Mouse (Mus musculus): Measurements from ENCODE around the gene Hmx1. TPM values are rescaled to one million over a fixed set of nuclear protein-coding genes. Genes with fewer than 3 reads are reported as not detected.

Gene Hmx1
- polyA plus RNA-seq, 1 experiment from 2014 or later = 0.13 TPM

- Histone ChIP-seq H3K27ac (no peak overlapping the region), H3K4me3 (no peak overlapping the region), H3K4me1 (peaks cover 34% of the 10 kb centered on the region), H3K9me3 (replicated peaks) (no peaks in the 10 kb centered on the region), H3K36me3 (no peaks in the 10 kb centered on the region), H3K27me3 (ENCODE audit: low read depth, poor library complexity, severe bottlenecking) (peaks cover 86% of the 10 kb centered on the region)
- 70% methylated on average over 10 of the region's 10 CpGs for WGBS
- DNase-seq (ENCODE audit: low spot score) = no peak
These were observed 22.1 kb downstream of the Hmx1 start for GRCm38 (mm10) chr5:35411028-35411427.

- Histone ChIP-seq H3K27ac (no peak overlapping the region), H3K4me3 (no peak overlapping the region), H3K36me3 (no peaks in the 10 kb centered on the region), H3K27me3 (ENCODE audit: low read depth, poor library complexity, severe bottlenecking) (peaks cover 87% of the 10 kb centered on the region), H3K9me3 (replicated peaks) (no peaks in the 10 kb centered on the region), H3K4me1 (peaks cover 30% of the 10 kb centered on the region)
- 29% methylated on average over 12 of the region's 12 CpGs for WGBS
- DNase-seq (ENCODE audit: low spot score) = no peak
These were observed 23.9 kb downstream of the Hmx1 start for GRCm38 (mm10) chr5:35412833-35413232.

GRCm38 (mm10) chr5:35417707-35418106, 28.8 kb downstream of the Hmx1 start:
- no peak overlapping the region for H3K27ac ChIP-seq
- no peak for DNase-seq (ENCODE audit: low spot score)
- 49% methylated on average over 7 of the region's 7 CpGs for WGBS

GRCm38 (mm10) chr5:35421622-35422021, 32.7 kb downstream of the Hmx1 start:
- 79% methylated on average over 4 of the region's 4 CpGs for WGBS
- no peak overlapping the region for H3K4me3 ChIP-seq
- H3K27me3 ChIP-seq (ENCODE audit: low read depth, poor library complexity, severe bottlenecking) = peaks cover 34% of the 10 kb centered on the region
- no peak overlapping the region for H3K27ac ChIP-seq
- peaks cover 19% of the 10 kb centered on the region for H3K4me1 ChIP-seq
- no peaks in the 10 kb centered on the region for H3K9me3 ChIP-seq (replicated peaks)
- H3K36me3 ChIP-seq = no peaks in the 10 kb centered on the region
- DNase-seq (ENCODE audit: low spot score) = no peak

More at GRCm38 (mm10) chr5:35417707-35418106, 28.8 kb downstream of the Hmx1 start:
- no peak overlapping the region for H3K4me3 ChIP-seq
- peaks cover 20% of the 10 kb centered on the region for H3K4me1 ChIP-seq
- H3K27me3 ChIP-seq (ENCODE audit: low read depth, poor library complexity, severe bottlenecking) = peaks cover 60% of the 10 kb centered on the region
- H3K9me3 ChIP-seq (replicated peaks) = no peaks in the 10 kb centered on the region
- H3K36me3 ChIP-seq = no peaks in the 10 kb centered on the region

- DNase-seq (ENCODE audit: low spot score) = no peak
- Histone ChIP-seq H3K4me3 (no peak overlapping the region), H3K36me3 (no peaks in the 10 kb centered on the region), H3K9me3 (replicated peaks) (no peaks in the 10 kb centered on the region), H3K27ac (no peak overlapping the region), H3K4me1 (peaks cover 18% of the 10 kb centered on the region), H3K27me3 (ENCODE audit: low read depth, poor library complexity, severe bottlenecking) (peaks cover 26% of the 10 kb centered on the region)
- 32% methylated on average over 11 of the region's 11 CpGs for WGBS
These were observed 36.3 kb downstream of the Hmx1 start for GRCm38 (mm10) chr5:35425218-35425617.

GRCm38 (mm10) chr5:35427901-35428300, 39.0 kb downstream of the Hmx1 start:
- Histone ChIP-seq H3K27me3 (ENCODE audit: low read depth, poor library complexity, severe bottlenecking) (peaks cover 40% of the 10 kb centered on the region), H3K9me3 (replicated peaks) (no peaks in the 10 kb centered on the region), H3K4me3 (no peak overlapping the region), H3K36me3 (no peaks in the 10 kb centered on the region), H3K4me1 (peaks cover 21% of the 10 kb centered on the region), H3K27ac (no peak overlapping the region)
- no peak for DNase-seq (ENCODE audit: low spot score)
- WGBS = 68% methylated on average over 6 of the region's 6 CpGs

GRCm38 (mm10) chr5:35428421-35428820, 39.5 kb downstream of the Hmx1 start:
- Histone ChIP-seq H3K27me3 (ENCODE audit: low read depth, poor library complexity, severe bottlenecking) (peaks cover 45% of the 10 kb centered on the region), H3K27ac (no peak overlapping the region), H3K9me3 (replicated peaks) (no peaks in the 10 kb centered on the region), H3K4me1 (peaks cover 21% of the 10 kb centered on the region), H3K4me3 (no peak overlapping the region), H3K36me3 (no peaks in the 10 kb centered on the region)
- DNase-seq (ENCODE audit: low spot score) = no peak
- 91% methylated on average over 6 of the region's 6 CpGs for WGBS

GRCm38 (mm10) chr5:35432098-35432497, 43.2 kb downstream of the Hmx1 start:
- Histone ChIP-seq H3K4me1 (0 out of 2 replicates have a peak, but pooled peaks cover 5% of the 10 kb centered on the region), H3K27ac (no peak overlapping the region), H3K4me3 (no peak overlapping the region), H3K27me3 (ENCODE audit: low read depth, poor library complexity, severe bottlenecking) (peaks cover 33% of the 10 kb centered on the region), H3K9me3 (replicated peaks) (no peaks in the 10 kb centered on the region; the same call in 1 of the 2 replicates), H3K36me3 (no peaks in the 10 kb centered on the region)
- WGBS = 61% methylated on average over 6 of the region's 6 CpGs
- no peak for DNase-seq (ENCODE audit: low spot score)

GRCm38 (mm10) chr5:35434038-35434437, 45.1 kb downstream of the Hmx1 start:
- Histone ChIP-seq H3K36me3 (no peaks in the 10 kb centered on the region), H3K27ac (no peak overlapping the region), H3K27me3 (ENCODE audit: low read depth, poor library complexity, severe bottlenecking) (peaks cover 31% of the 10 kb centered on the region), H3K9me3 (replicated peaks) (no peaks in the 10 kb centered on the region; the same call in 1 of the 2 replicates), H3K4me1 (0 out of 2 replicates have a peak, but pooled peaks cover 3% of the 10 kb centered on the region), H3K4me3 (no peak overlapping the region)
- 39% methylated on average over 5 of the region's 5 CpGs for WGBS
- DNase-seq (ENCODE audit: low spot score) = no peak

- H3K9me3 ChIP-seq (replicated peaks) = no peaks in the 10 kb centered on the region; the same call in 1 of the 2 replicates
- H3K36me3 ChIP-seq = no peaks in the 10 kb centered on the region
- H3K4me3 ChIP-seq = no peak overlapping the region
- H3K27ac ChIP-seq = no peak overlapping the region
- H3K4me1 ChIP-seq = 0 out of 2 replicates have a peak, but pooled peaks cover 3% of the 10 kb centered on the region
- no peak for DNase-seq (ENCODE audit: low spot score)
- peaks cover 33% of the 10 kb centered on the region for H3K27me3 ChIP-seq (ENCODE audit: low read depth, poor library complexity, severe bottlenecking)
- WGBS = 64% methylated on average over 6 of the region's 6 CpGs
These were observed 45.8 kb downstream of the Hmx1 start for GRCm38 (mm10) chr5:35434703-35435102.

- Histone ChIP-seq H3K36me3 (no peaks in the 10 kb centered on the region), H3K4me1 (no peaks in the 10 kb centered on the region), H3K27ac (no peak overlapping the region), H3K4me3 (no peak overlapping the region), H3K27me3 (ENCODE audit: low read depth, poor library complexity, severe bottlenecking) (0 out of 2 replicates have a peak, but pooled peaks cover 6% of the 10 kb centered on the region), H3K9me3 (replicated peaks) (no peaks in the 10 kb centered on the region; the same call in 1 of the 2 replicates)
- 84% methylated on average over 6 of the region's 6 CpGs for WGBS
- no peak for DNase-seq (ENCODE audit: low spot score)
These were observed 49.9 kb downstream of the Hmx1 start for GRCm38 (mm10) chr5:35438805-35439204.

- no peak for DNase-seq (ENCODE audit: low spot score)
- WGBS = 78% methylated on average over 8 of the region's 8 CpGs
- H3K9me3 ChIP-seq (replicated peaks) = no peaks in the 10 kb centered on the region; the same call in 1 of the 2 replicates
- H3K27me3 ChIP-seq (ENCODE audit: low read depth, poor library complexity, severe bottlenecking) = 0 out of 2 replicates have a peak, but pooled peaks cover 3% of the 10 kb centered on the region
- peaks cover 10% of the 10 kb centered on the region; the same call in 1 of the 2 replicates for H3K4me1 ChIP-seq
- H3K4me3 ChIP-seq = no peak overlapping the region
- H3K36me3 ChIP-seq = no peaks in the 10 kb centered on the region
- H3K27ac ChIP-seq = no peak overlapping the region
These were observed 51.6 kb downstream of the Hmx1 start for GRCm38 (mm10) chr5:35440459-35440858.

- no peak overlapping the region for H3K4me3 ChIP-seq
- WGBS = 73% methylated on average over 9 of the region's 9 CpGs
These were observed 52.5 kb downstream of the Hmx1 start for GRCm38 (mm10) chr5:35441411-35441810.

GRCm38 (mm10) chr5:35444731-35445130, 55.8 kb downstream of the Hmx1 start:
- DNase-seq (ENCODE audit: low spot score) = no peak
- no peak overlapping the region for H3K27ac ChIP-seq
- H3K4me3 ChIP-seq = no peak overlapping the region
- 88% methylated on average over 12 of the region's 12 CpGs for WGBS
- no peaks in the 10 kb centered on the region for H3K9me3 ChIP-seq (replicated peaks)
- peaks cover 26% of the 10 kb centered on the region for H3K4me1 ChIP-seq
- H3K27me3 ChIP-seq (ENCODE audit: low read depth, poor library complexity, severe bottlenecking) = peaks cover 29% of the 10 kb centered on the region
- no peaks in the 10 kb centered on the region for H3K36me3 ChIP-seq

More at GRCm38 (mm10) chr5:35441411-35441810, 52.5 kb downstream of the Hmx1 start:
- Histone ChIP-seq H3K4me1 (peaks cover 10% of the 10 kb centered on the region; the same call in 1 of the 2 replicates), H3K27me3 (ENCODE audit: low read depth, poor library complexity, severe bottlenecking) (0 out of 2 replicates have a peak, but pooled peaks cover 3% of the 10 kb centered on the region), H3K36me3 (no peaks in the 10 kb centered on the region), H3K9me3 (replicated peaks) (no peaks in the 10 kb centered on the region), H3K27ac (no peak overlapping the region)
- DNase-seq (ENCODE audit: low spot score) = no peak
